Mouse (Mus musculus) T-helper 1 cell (primary cell): Measurements from ENCODE around the gene Phf23.

Source experiments
- in situ Hi-C: fragments of 300-600 bp; cut with MboI, MseI; formaldehyde crosslinking; loops from one replicate; pipeline ENCODE4 v1.15.1; 2025; ENCODE audit warnings: high pct_unique_total_duplicates

Phf23 gene

GRCm38 (mm10) chr11:69998567-69999491 is 3.3 kb downstream of the Phf23 start:
- in situ Hi-C loops: no loop called here

DNA sequence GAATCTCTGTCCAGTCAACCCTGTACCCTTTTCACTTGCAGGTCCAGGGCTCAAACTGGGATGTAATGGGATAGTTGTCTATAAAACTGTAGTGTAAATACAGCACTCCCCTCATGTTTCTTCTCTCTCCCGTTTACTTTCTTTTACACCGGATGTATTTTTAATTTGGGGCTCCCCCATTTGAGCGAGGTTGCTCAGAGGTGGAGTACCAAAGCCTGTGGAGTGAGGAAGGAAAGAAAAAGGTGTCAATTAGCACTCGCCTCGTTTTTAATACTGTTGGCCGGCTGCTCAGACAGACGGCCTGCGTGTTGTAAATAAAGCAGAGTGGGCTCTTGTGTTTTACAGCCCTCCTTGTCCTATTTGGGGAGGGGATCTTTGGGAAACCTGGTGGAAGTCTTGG is 4.1 kb downstream of the Phf23 start:
- in situ Hi-C loops: no loop called here

DNA sequence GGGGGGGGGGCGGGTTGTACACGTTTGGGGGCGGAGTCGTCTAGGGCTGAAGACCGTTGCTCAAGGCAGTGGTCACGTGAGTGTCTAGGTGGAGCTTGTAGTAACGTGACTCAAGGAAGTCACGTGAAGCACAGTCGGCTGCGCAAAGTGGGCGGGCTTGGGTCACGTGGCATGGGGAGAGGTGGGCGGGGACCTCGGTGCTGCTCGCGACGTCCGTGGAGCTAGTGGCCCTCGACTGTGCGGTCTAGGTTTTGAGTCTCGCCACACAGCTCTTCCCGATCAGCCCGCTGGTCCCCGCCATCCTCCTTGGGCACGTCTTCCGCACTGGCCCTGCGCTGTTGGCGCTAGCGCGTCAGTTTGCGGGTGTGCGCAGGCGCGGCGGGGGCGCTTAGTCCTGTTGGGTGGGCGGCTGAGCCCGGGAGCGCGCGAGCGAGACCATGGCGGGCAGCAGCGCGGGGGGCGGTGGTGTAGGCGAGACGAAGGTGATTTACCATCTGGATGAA is 4.9 kb downstream of the Phf23 start, which contains the start of gene Dvl2:
Dvl2 (plus strand) TSS at position 200 of the 503 bp plus-strand sequence.
- in situ Hi-C loops: no loop called here

DNA sequence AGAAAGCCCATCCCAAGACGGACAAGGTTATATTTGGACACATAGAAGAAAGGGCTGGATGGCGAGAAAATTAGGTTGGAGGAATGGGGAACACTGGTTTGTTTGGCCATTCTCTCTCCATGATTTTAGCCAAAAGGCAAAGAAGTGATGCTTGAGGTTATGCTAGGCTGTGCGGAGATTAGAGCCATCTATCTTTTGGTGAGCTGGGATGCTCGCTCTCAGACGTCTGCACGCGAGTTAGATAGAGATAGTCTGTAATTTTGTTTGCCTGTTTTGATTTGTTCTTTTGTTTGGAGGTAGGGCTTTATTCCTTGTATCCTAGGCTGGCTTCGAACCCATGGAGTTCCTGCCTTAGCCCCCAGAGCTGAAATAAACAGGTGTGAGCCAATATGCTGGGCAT is 5.6 kb downstream of the Phf23 start:
- in situ Hi-C loops: no loop called here

GRCm38 (mm10) chr11:70001865-70002264 is 6.3 kb downstream of the Phf23 start:
- in situ Hi-C loops: no loop called here

- in situ Hi-C loops: no loop called here
Observed at GRCm38 (mm10) chr11:70002471-70002870, 6.9 kb downstream of the Phf23 start.

DNA sequence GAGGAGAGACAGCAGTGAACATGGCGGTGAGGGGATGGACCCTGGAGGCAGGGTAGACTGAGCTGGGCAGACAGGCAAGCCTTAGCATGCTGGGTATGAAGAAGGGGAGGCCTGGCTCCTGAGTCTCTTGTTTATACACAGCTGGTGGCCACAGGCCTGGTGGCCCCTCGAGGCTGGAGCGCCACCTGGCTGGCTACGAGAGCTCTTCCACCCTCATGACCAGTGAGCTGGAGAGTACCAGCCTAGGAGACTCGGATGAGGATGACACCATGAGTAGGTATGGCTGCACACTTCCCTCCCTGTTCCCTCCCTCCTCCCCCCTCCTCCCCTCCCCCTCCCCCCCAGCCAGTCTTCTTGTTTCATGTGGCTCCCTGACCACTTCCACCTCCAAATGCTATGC is 9.9 kb downstream of the Phf23 start:
- in situ Hi-C loops: no loop called here

DNA sequence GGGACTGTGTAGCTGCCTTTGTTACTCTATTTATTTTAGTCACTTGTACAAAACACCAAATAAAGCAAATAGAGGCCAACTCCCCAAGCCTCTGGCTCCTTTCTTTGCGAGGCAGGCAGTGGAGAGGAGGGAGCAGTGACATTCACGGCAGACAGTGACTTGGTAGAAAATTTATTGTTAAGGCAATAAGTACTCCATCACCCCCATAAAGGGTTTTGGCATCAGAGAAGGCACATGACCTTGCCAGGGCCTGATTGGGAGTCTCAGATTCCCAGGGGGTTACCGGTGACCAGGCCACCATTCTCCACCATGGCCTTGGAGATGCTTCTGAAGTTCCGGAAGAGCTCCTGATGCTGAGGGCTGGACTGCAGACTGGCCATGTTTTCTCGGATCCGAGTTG is 14.5 kb downstream of the Phf23 start:
- in situ Hi-C loops: loop anchor here (10.0 kb wide), 1 partner anchor 595 kb away; the partner anchor contains the start of gene Kdm6b

DNA sequence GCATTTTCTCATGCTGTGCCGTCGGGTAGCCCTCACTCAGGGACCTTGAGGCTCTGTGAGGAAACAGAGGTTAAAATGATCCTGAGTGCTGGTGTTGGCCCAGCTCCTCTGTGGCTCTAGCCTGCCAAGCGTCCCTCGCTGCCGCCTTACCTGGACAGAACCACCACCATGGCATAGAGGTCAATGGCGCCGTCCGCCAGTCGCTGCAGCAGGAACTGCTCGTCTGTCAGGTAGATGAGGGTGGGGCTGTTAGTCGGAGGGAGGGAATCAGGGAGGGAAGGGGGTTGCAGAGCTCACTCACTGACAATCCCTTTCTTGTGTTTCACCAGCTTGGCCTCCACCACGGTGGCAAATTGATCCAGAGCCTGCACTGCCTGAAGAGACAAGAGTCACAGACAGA is 15.0 kb downstream of the Phf23 start:
- in situ Hi-C loops: loop anchor here (10.0 kb wide), 1 partner anchor 596 kb away; the partner anchor contains the start of gene Kdm6b

- in situ Hi-C loops: loop anchor here (10.0 kb wide), 1 partner anchor 596 kb away; the partner anchor contains the start of gene Kdm6b
Observed at GRCm38 (mm10) chr11:70010961-70011360, 15.4 kb downstream of the Phf23 start.

GRCm38 (mm10) chr11:70012931-70013330 is 17.4 kb downstream of the Phf23 start:
- in situ Hi-C loops: loop anchor here (10.0 kb wide), 1 partner anchor 598 kb away; the partner anchor contains the start of gene Kdm6b

- in situ Hi-C loops: loop anchor here (10.0 kb wide), 1 partner anchor 599 kb away; the partner anchor contains the start of gene Kdm6b
Observed at GRCm38 (mm10) chr11:70013408-70013807, 17.8 kb downstream of the Phf23 start.

DNA sequence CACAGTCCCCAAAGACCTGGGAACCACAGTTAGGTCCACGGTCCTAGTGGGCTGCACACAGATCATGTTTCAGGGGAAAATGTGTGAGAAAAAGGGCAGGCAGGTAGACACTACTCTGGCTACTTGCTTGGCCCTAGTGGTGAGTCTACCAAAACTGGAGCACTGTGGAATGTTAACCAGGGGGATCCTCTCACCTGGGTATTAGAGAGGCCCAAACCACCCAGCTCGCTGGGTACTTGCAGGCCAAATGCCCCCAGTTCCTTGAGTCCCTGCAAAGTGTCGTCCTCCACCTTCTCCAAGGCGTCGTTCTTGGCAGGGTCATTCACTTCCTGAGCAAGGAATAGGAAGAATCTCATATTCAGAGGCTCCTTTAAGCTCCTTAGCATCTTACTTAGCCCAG is 18.5 kb downstream of the Phf23 start:
- in situ Hi-C loops: loop anchor here (10.0 kb wide), 1 partner anchor 599 kb away; the partner anchor contains the start of gene Kdm6b

- in situ Hi-C loops: loop anchor here (10.0 kb wide), 1 partner anchor 600 kb away; the partner anchor contains the start of gene Kdm6b
Observed at GRCm38 (mm10) chr11:70014880-70015558, 19.4 kb downstream of the Phf23 start, which contains the start of gene Acadvl. Gene Acadvl (minus strand): TSS chr11:70015411.

DNA sequence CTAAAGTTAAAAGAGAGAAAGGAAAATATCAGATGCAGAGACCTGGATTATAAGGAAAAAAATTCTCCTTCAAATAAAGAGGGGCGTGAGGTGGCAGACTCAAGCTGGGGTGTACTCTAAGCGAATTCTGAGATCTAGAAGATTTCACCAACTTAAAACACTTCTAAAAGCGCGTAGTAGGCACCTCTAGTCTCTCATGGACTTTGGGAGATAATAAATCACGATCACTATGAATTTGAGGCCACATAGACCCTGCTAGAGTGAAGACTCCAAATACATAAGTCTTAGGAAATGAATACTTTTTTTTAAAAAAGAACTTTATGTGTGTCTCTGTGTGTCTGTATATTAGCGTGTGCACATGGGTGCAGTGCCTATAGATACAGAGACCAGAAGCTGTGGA is 20.1 kb downstream of the Phf23 start:
- in situ Hi-C loops: loop anchor here (10.0 kb wide), 1 partner anchor 601 kb away; the partner anchor contains the start of gene Kdm6b

- in situ Hi-C loops: loop anchor here (10.0 kb wide), 1 partner anchor 601 kb away; the partner anchor contains the start of gene Kdm6b
Observed at GRCm38 (mm10) chr11:70016177-70016576, 20.6 kb downstream of the Phf23 start.

DNA sequence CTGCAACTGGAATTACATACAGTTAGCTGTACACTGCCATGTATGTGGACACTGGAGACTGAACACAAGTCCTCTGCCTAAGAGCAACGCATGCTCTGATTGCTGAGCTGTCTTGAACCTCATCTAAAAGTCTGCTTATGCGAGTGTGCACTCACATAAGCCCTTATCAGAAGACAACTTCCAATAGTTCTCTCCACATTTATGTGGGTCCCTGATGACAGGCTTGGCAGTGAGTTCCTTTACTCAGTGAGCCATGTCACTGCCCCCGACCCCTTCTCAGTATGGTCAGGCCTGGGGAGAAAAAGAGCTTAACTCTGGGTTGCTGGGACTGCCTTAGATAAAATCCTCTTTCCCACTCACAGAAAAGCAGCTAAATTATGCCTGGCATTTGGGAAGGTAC is 21.1 kb downstream of the Phf23 start, which contains the start of gene Dlg4:
Dlg4 (plus strand) TSS at position 274 of the 400 bp plus-strand sequence.
- in situ Hi-C loops: loop anchor here (10.0 kb wide), 1 partner anchor 602 kb away; the partner anchor contains the start of gene Kdm6b

DNA sequence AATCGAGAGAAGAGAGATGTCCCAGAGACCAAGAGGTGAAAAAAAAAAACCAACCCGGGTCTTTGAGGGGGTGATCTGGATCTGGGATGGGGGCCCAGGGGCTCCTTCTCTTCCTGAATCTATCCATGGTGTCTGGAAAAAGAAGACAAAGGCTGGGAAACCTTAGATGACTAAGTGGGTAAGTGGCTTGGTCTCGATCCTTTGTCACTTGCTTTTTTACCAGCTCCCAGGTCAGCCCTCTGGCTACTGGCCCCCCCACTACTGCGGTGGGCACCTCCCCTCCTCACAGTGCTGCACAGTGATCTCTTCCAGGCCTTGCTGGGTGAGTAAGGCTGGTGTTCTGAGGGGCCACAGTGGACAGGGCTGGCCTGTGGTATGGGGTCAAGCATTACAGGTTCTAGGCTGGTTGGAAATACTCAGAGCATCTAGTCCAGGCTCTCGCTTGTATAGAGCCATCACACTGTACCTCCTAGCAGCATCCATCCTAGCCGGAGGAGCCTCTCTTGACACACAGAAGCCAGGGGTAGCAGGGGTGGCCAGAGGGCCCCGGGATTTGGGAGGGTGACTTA is 21.7 kb downstream of the Phf23 start:
- in situ Hi-C loops: loop anchor here (10.0 kb wide), 1 partner anchor 602 kb away; the partner anchor contains the start of gene Kdm6b

DNA sequence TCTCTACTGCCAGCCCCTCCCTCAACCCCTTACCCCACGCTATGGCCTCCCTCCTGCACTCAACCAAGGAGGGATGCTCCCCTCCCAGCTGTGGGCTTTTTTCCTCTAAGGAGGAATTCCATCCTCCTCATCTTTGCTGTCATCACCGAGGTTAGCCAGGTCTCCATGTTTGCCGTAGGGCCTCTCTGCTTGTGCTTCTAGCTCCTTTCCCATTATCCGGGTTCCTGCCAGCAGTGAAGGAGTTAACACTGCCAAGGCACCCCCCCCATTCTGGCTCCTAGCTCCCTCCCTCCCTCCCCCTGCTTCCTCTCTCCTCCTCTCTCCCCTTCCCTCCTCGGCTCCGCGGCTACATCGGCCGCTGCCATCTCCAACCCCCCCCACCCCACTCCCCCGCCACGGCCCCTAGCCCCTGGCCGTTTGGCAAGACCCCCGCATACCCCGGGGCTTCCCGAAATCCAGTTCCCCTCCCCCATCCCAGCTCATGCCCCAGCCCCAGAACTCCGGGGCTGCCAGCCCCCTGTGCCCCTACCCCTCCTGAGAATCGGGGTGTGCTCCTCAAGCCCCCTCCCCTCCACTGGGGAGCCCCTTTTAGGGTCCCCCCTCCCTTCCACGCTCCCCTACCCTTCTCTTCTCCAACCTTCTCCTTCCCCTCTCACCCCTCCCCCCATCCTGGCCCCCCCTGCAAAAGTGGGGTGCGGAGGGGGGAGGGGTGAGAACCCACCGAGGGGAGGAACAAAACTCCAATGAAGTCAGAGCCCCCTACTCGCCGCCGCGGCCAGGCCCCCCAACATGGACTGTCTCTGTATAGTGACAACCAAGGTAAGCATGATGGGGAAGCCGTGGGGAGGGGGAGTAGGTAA is 22.8 kb downstream of the Phf23 start:
- in situ Hi-C loops: loop anchor here (10.0 kb wide), 1 partner anchor 604 kb away; the partner anchor contains the start of gene Kdm6b

- in situ Hi-C loops: loop anchor here (10.0 kb wide), 1 partner anchor 605 kb away; the partner anchor contains the start of gene Kdm6b
Observed at GRCm38 (mm10) chr11:70019495-70020021, 24.0 kb downstream of the Phf23 start.
